Mouse (Mus musculus) intestine, postnatal 0 days (tissue): ENCODE measurements at regions not wholly inside any gene's neighbourhood (a gene's known extent, or its start where the extent isn't known, plus 50 kb on each side); places are given as distances from the start of the nearest gene placed in this dataset.

ENCODE experiments used
- ATAC-seq: fragments of 200-750 bp; cut with Nextera tagmentation; 2 replicates; pipeline ENCODE4 v1.8.0; 2017; ENCODE audit warnings: mild to moderate bottlenecking, moderate TSS enrichment, moderate library complexity
- H3K27ac ChIP-seq: fragments of 300-500 bp; sonication (generic); 2 replicates; pipeline ENCODE4 v1.5.1; 2014; ENCODE audit warnings: mild to moderate bottlenecking, low read depth, low read length, moderate library complexity
- H3K27me3 ChIP-seq: fragments of 300-500 bp; sonication (generic); replicated peaks from 2 replicates; pipeline ENCODE4 v1.6.1; 2014; ENCODE audit warnings: low read length, mixed read lengths; ENCODE audit not compliant: control insufficient read depth, insufficient read depth
- H3K36me3 ChIP-seq: fragments of 300-500 bp; sonication (generic); 2 replicates; pipeline ENCODE4 v1.6.1; 2014; ENCODE audit warnings: mild to moderate bottlenecking, moderate library complexity; ENCODE audit not compliant: control insufficient read depth, insufficient read depth
- H3K4me1 ChIP-seq: fragments of 300-500 bp; sonication (generic); replicated peaks from 2 replicates; pipeline ENCODE4 v1.6.1; 2014; ENCODE audit warnings: antibody characterized with exemption, low read length, mixed read lengths; ENCODE audit not compliant: control insufficient read depth, insufficient read depth
- H3K4me2 ChIP-seq: fragments of 300-500 bp; sonication (generic); replicated peaks from 2 replicates; pipeline ENCODE4 v1.6.1; 2014; ENCODE audit warnings: low read depth, mild to moderate bottlenecking, moderate library complexity
- H3K4me3 ChIP-seq: fragments of 300-500 bp; sonication (generic); 2 replicates; pipeline ENCODE4 v1.5.1; 2014; ENCODE audit warnings: low read depth, low read length
- H3K9ac ChIP-seq: fragments of 300-500 bp; sonication (generic); 2 replicates; pipeline ENCODE4 v1.6.1; 2014; ENCODE audit warnings: mild to moderate bottlenecking, low read depth, low read length
- H3K9me3 ChIP-seq: fragments of 300-500 bp; sonication (generic); 2 replicates; pipeline ENCODE4 v1.6.1; 2016; ENCODE audit warnings: mixed run types; ENCODE audit not compliant: control insufficient read depth
- CTCF ChIP-seq: sonication (generic); IDR thresholded peaks from 2 replicates; pipeline ENCODE4 v1.5.1; 2016; ENCODE audit warnings: low read depth, mild to moderate bottlenecking, control low read depth, antibody characterized with exemption, moderate library complexity
- WGBS: fragments of 180-500 bp; shearing (Covaris S2); extraction: QIAGEN DNeasy Blood & Tissue Kit; methylation state at CpG from one replicate; pipeline ENCODE4 v1.1.7; 2014; 5-methylcytosine and 5-hydroxymethylcytosine counted together

GRCm38 (mm10) chr8:44758727-44759126 lies 176.5 kb upstream of the Fat1 start:
- no peaks in the 10 kb centered on the region for H3K36me3 ChIP-seq
- H3K4me2 ChIP-seq = no peak overlapping the region
- no peaks in the 10 kb centered on the region for H3K9me3 ChIP-seq
- TF ChIP-seq CTCF = no peak
- no peaks in the 10 kb centered on the region for H3K27me3 ChIP-seq
- no peak for ATAC-seq
- WGBS = 68% methylated on average over 6 of the region's 6 CpGs
- no peak overlapping the region for H3K4me3 ChIP-seq
- no peaks in the 10 kb centered on the region for H3K4me1 ChIP-seq
- no peak overlapping the region for H3K27ac ChIP-seq
- H3K9ac ChIP-seq = no peak overlapping the region

GRCm38 (mm10) chr8:44762731-44763130 lies 172.5 kb upstream of the Fat1 start:
- Histone ChIP-seq H3K9ac (no peak overlapping the region), H3K4me2 (no peak overlapping the region), H3K27me3 (no peaks in the 10 kb centered on the region), H3K27ac (no peak overlapping the region), H3K4me3 (no peak overlapping the region), H3K9me3 (no peaks in the 10 kb centered on the region), H3K4me1 (no peaks in the 10 kb centered on the region), H3K36me3 (no peaks in the 10 kb centered on the region)
- TF ChIP-seq CTCF = no peak
- WGBS = 86% methylated on average over 10 of the region's 10 CpGs
- ATAC-seq = no peak

GRCm38 (mm10) chr8:44765194-44765593 lies 170.1 kb upstream of the Fat1 start:
- no peak for ATAC-seq
- WGBS = 41% methylated on average over 4 of the region's 4 CpGs

GRCm38 (mm10) chr8:44765677-44766076 lies 169.6 kb upstream of the Fat1 start:
- Histone ChIP-seq H3K4me3 (no peak overlapping the region), H3K9me3 (no peaks in the 10 kb centered on the region), H3K36me3 (no peaks in the 10 kb centered on the region), H3K4me2 (0 out of 2 replicates have a peak overlapping the region, but pooled peaks have one; percentile 13), H3K9ac (no peak overlapping the region), H3K27ac (no peak overlapping the region), H3K27me3 (no peaks in the 10 kb centered on the region), H3K4me1 (no peaks in the 10 kb centered on the region)
- TF ChIP-seq CTCF = no peak
- WGBS = 42% methylated on average over 5 of the region's 5 CpGs
- ATAC-seq = 0 out of 2 replicates have a peak, but pooled peaks have one; percentile 4

More at GRCm38 (mm10) chr8:44765194-44765593, 170.1 kb upstream of the Fat1 start:
- Histone ChIP-seq H3K4me1 (no peaks in the 10 kb centered on the region), H3K27me3 (no peaks in the 10 kb centered on the region), H3K27ac (no peak overlapping the region), H3K9ac (no peak overlapping the region), H3K9me3 (no peaks in the 10 kb centered on the region), H3K36me3 (no peaks in the 10 kb centered on the region), H3K4me3 (no peak overlapping the region), H3K4me2 (no peak overlapping the region)
- TF ChIP-seq CTCF = no peak

GRCm38 (mm10) chr8:44766111-44766873 lies 169.0 kb upstream of the Fat1 start:
- H3K4me1 ChIP-seq = no peaks in the 10 kb centered on the region
- no peaks in the 10 kb centered on the region for H3K9me3 ChIP-seq
- H3K9ac ChIP-seq = no peak overlapping the region
- H3K27ac ChIP-seq = no peak overlapping the region
- ATAC-seq = peak; percentile 43; the same call in 1 of the 2 replicates
- no peaks in the 10 kb centered on the region for H3K27me3 ChIP-seq
- no peak overlapping the region for H3K4me3 ChIP-seq
- 64% methylated on average over 12 of the region's 12 CpGs for WGBS
- no peak for TF ChIP-seq CTCF
- no peak overlapping the region for H3K4me2 ChIP-seq
- H3K36me3 ChIP-seq = no peaks in the 10 kb centered on the region

- WGBS = 76% methylated on average over 4 of the region's 4 CpGs
- H3K27ac ChIP-seq = no peak overlapping the region
- no peaks in the 10 kb centered on the region for H3K9me3 ChIP-seq
- H3K27me3 ChIP-seq = no peaks in the 10 kb centered on the region
- no peak for TF ChIP-seq CTCF
- no peak for ATAC-seq
- no peaks in the 10 kb centered on the region for H3K36me3 ChIP-seq
- H3K4me3 ChIP-seq = no peak overlapping the region
- H3K9ac ChIP-seq = no peak overlapping the region
- no peak overlapping the region for H3K4me2 ChIP-seq
- no peaks in the 10 kb centered on the region for H3K4me1 ChIP-seq
Measured at GRCm38 (mm10) chr8:44767271-44767670, 168.0 kb upstream of the Fat1 start.
